Mouse (Mus musculus): Measurements from ENCODE around the gene Atxn7l3. TPM values are rescaled to one million over a fixed set of nuclear protein-coding genes. Genes with fewer than 3 reads are reported as not detected.

The Atxn7l3 gene
- 1 to 10 TPM; 7.2 to 7.3 TPM for polyA plus RNA-seq (2017; shearing (Covaris generic))

- ATAC-seq = peak; percentile 79
Observed at GRCm38 (mm10) chr11:102296491-102297472, at the start of gene Atxn7l3. Atxn7l3 (minus strand) TSS chr11:102296631.

- no peak for ATAC-seq
Observed at GRCm38 (mm10) chr11:102344458-102344857, 48.0 kb upstream of the Atxn7l3 start.

GRCm38 (mm10) chr11:102342742-102343141 lies 46.3 kb upstream of the Atxn7l3 start:
- no peak for ATAC-seq

GRCm38 (mm10) chr11:102341101-102341500 lies 44.7 kb upstream of the Atxn7l3 start:
- no peak for ATAC-seq

- no peak for ATAC-seq
Observed at GRCm38 (mm10) chr11:102339624-102340023, 43.2 kb upstream of the Atxn7l3 start.

GRCm38 (mm10) chr11:102339195-102339594 lies 42.8 kb upstream of the Atxn7l3 start:
- no peak for ATAC-seq

- no peak for ATAC-seq
Observed at GRCm38 (mm10) chr11:102338561-102338960, 42.1 kb upstream of the Atxn7l3 start.

- no peak for ATAC-seq
Observed at GRCm38 (mm10) chr11:102337921-102338320, 41.5 kb upstream of the Atxn7l3 start.

GRCm38 (mm10) chr11:102336191-102336590 lies 39.8 kb upstream of the Atxn7l3 start:
- no peak for ATAC-seq

- ATAC-seq = no peak
Observed at GRCm38 (mm10) chr11:102334973-102335700, 38.7 kb upstream of the Atxn7l3 start.

- ATAC-seq = no peak
Observed at GRCm38 (mm10) chr11:102334010-102334409, 37.6 kb upstream of the Atxn7l3 start.

GRCm38 (mm10) chr11:102333061-102333460 lies 36.6 kb upstream of the Atxn7l3 start:
- no peak for ATAC-seq

- ATAC-seq = no peak
Observed at GRCm38 (mm10) chr11:102331806-102332205, 35.4 kb upstream of the Atxn7l3 start.

GRCm38 (mm10) chr11:102330039-102330438 lies 33.6 kb upstream of the Atxn7l3 start:
- ATAC-seq = no peak

- ATAC-seq = no peak
Observed at GRCm38 (mm10) chr11:102329518-102329917, 33.1 kb upstream of the Atxn7l3 start.

GRCm38 (mm10) chr11:102327839-102328238 lies 31.4 kb upstream of the Atxn7l3 start:
- no peak for ATAC-seq

- ATAC-seq = no peak
Observed at GRCm38 (mm10) chr11:102327250-102327649, 30.8 kb upstream of the Atxn7l3 start.

GRCm38 (mm10) chr11:102323516-102323915 lies 27.1 kb upstream of the Atxn7l3 start:
- ATAC-seq = no peak

GRCm38 (mm10) chr11:102321931-102322330 lies 25.5 kb upstream of the Atxn7l3 start:
- no peak for ATAC-seq

GRCm38 (mm10) chr11:102320686-102321005 lies 24.2 kb upstream of the Atxn7l3 start:
- no peak for ATAC-seq

- ATAC-seq = peak; percentile 34
Observed at GRCm38 (mm10) chr11:102319941-102320685, 23.7 kb upstream of the Atxn7l3 start.

GRCm38 (mm10) chr11:102319410-102319792 lies 23.0 kb upstream of the Atxn7l3 start, which contains the start of gene Ubtf:
Ubtf (minus strand) TSS chr11:102319742.
- peak; percentile 38 for ATAC-seq

Data from CD4-positive, CD25-positive, alpha-beta regulatory T cell, adult 4 months (primary cell).